Mouse (Mus musculus) heart, embryonic 14.5 days (tissue): ENCODE results near the gene Olfr1196. TPM values are rescaled to one million over a fixed set of nuclear protein-coding genes. Genes with fewer than 3 reads are reported as not detected.
"Not testable (repeated sequence)": the region's sequence is repeated elsewhere in the genome, so short reads cannot be mapped to it uniquely, and the experiment has no call there.

Experiments used
- ATAC-seq: fragments of 200-750 bp; cut with Nextera tagmentation; 2 replicates; pipeline ENCODE4 v1.8.0; 2017; ENCODE audit warnings: low read depth, moderate TSS enrichment; ENCODE audit not compliant: insufficient number of reproducible peaks, insufficient read depth, low FRiP score
- H3K27ac ChIP-seq, 2 experiments: fragments of 200-500 bp in 1 of 2; fragments of 300-500 bp in 1 of 2; sonication (generic) in 1 of 2; replicated peaks in 1 of 2; 2 replicates each; pipeline ENCODE4 v1.5.1; 2012 to 2014; ENCODE audit warnings: low read depth in 2 of 2, low read length in 2 of 2, control low read depth in 1 of 2, mild to moderate bottlenecking in 1 of 2, mixed read lengths in 1 of 2; ENCODE audit not compliant: control insufficient read depth in 1 of 2, insufficient read depth in 1 of 2
- H3K27me3 ChIP-seq: fragments of 300-500 bp; sonication (generic); 2 replicates; pipeline ENCODE4 v1.6.1; 2014; ENCODE audit warnings: mild to moderate bottlenecking, low read length, control low read depth; ENCODE audit not compliant: control insufficient read depth, insufficient read depth
- H3K36me3 ChIP-seq: fragments of 300-500 bp; sonication (generic); 2 replicates; pipeline ENCODE4 v1.6.1; 2014; ENCODE audit warnings: mild to moderate bottlenecking, control low read depth, low read length, mixed read lengths; ENCODE audit not compliant: control insufficient read depth, insufficient read depth
- H3K4me1 ChIP-seq, 2 experiments: fragments of 200-500 bp in 1 of 2; fragments of 300-500 bp in 1 of 2; sonication (generic) in 1 of 2; 2 replicates each; pipeline ENCODE4 v1.6.1; 2012 to 2014; ENCODE audit warnings: low read length in 2 of 2, control low read depth in 1 of 2, mixed read lengths in 1 of 2; ENCODE audit not compliant: control insufficient read depth in 2 of 2, insufficient read depth in 2 of 2
- H3K4me2 ChIP-seq: fragments of 300-500 bp; sonication (generic); 2 replicates; pipeline ENCODE4 v1.6.1; 2014; ENCODE audit warnings: mild to moderate bottlenecking, low read length
- H3K4me3 ChIP-seq, 2 experiments: fragments of 200-500 bp in 1 of 2; fragments of 300-500 bp in 1 of 2; sonication (generic) in 1 of 2; 2 replicates each; pipeline ENCODE4 v1.5.1; 2012 to 2014; ENCODE audit warnings: low read length in 2 of 2, mild to moderate bottlenecking in 2 of 2, control low read depth in 1 of 2, low read depth in 1 of 2, moderate library complexity in 1 of 2; ENCODE audit not compliant: control insufficient read depth in 1 of 2, insufficient read depth in 1 of 2
- H3K9ac ChIP-seq: fragments of 300-500 bp; sonication (generic); 2 replicates; pipeline ENCODE4 v1.6.1; 2014; ENCODE audit warnings: mild to moderate bottlenecking, low read length
- H3K9me3 ChIP-seq: fragments of 300-500 bp; sonication (generic); 2 replicates; pipeline ENCODE4 v1.6.1; 2016; ENCODE audit warnings: low read length, control low read depth; ENCODE audit not compliant: control insufficient read depth
- WGBS: fragments of 180-500 bp; shearing (Covaris S2); extraction: QIAGEN DNeasy Blood & Tissue Kit; methylation state at CpG from one replicate; pipeline ENCODE4 v1.1.7; 2014; 5-methylcytosine and 5-hydroxymethylcytosine counted together
- polyA plus RNA-seq: library from polyadenylated mRNA; unstranded; fragments of >200 nt; fragmentation: Nextera tagmentation; extraction: Ambion mirVana; gene quantifications from 2 replicates; pipeline ENCODE4 v1.2.1, GENCODE M21; 2014

The Olfr1196 gene
- polyA plus RNA-seq: not detected in 2 replicates

DNA sequence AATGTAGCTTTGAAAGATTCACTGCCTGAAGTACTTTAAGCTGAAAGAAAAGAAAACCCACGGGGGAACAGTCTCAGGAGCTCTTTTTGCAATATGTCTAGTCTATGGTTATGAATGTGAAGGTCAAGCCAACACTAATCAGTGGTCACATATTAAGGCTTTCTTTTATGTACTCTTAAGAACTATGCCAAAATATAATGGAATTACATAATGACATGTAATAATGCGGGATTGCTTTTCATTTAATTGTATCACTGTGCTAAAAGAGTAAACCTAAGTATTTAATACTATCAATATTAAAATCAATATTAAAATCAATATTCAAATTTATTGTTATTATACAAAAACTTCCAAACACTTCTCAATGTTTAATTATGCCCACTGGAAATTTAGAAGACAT lies at the start of gene Olfr1196:
Gene Olfr1196, minus strand, starts transcription at position 101 of the 400 bp plus-strand sequence.
- Histone ChIP-seq H3K36me3 (no peaks in the 10 kb centered on the region), H3K4me2 (no peak within 1 kb of the TSS), H3K27me3 (no peaks in the 10 kb centered on the region), H3K9ac (no peak within 1 kb of the TSS), H3K27ac (no peak within 1 kb of the TSS), H3K4me3 (no peak within 1 kb of the TSS), H3K4me1 (no peaks in the 10 kb centered on the region), H3K9me3 (no peaks in the 10 kb centered on the region)
- no peak for ATAC-seq
- 75% methylated on average over 2 of the region's 2 CpGs for WGBS

DNA sequence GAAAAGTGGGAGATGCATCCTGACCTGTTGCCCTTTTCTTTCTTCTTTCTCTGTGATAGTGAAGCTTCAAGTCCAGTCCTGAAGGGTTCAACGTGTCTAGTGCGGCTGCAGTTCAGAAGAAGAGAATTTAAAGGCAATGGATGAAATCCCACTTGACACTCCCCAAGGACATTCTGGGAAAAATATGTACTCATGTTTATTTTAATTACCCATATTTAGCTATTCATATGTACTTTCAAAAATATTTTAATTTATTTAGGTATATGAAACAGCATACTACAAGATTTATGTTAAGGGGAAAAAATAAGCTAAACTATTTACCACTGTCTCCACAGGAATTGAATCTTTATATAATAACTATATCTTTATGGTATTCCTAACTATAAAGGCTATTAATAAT lies 46.9 kb upstream of the Olfr1196 start, which contains the start of gene Olfr1198:
Gene Olfr1198, minus strand, starts transcription at position 101 of the 400 bp plus-strand sequence.
- no peaks in the 10 kb centered on the region for H3K27me3 ChIP-seq
- no peaks in the 10 kb centered on the region for H3K36me3 ChIP-seq
- H3K4me1 ChIP-seq: no peaks in the 10 kb centered on the region
- no peak within 1 kb of the TSS for H3K4me2 ChIP-seq
- WGBS: 74% methylated on average over 2 of the region's 2 CpGs
- no peak within 1 kb of the TSS for H3K4me3 ChIP-seq
- ATAC-seq: no peak
- H3K9me3 ChIP-seq: no peaks in the 10 kb centered on the region
- H3K27ac ChIP-seq: no peak within 1 kb of the TSS
- H3K9ac ChIP-seq: no peak within 1 kb of the TSS

DNA sequence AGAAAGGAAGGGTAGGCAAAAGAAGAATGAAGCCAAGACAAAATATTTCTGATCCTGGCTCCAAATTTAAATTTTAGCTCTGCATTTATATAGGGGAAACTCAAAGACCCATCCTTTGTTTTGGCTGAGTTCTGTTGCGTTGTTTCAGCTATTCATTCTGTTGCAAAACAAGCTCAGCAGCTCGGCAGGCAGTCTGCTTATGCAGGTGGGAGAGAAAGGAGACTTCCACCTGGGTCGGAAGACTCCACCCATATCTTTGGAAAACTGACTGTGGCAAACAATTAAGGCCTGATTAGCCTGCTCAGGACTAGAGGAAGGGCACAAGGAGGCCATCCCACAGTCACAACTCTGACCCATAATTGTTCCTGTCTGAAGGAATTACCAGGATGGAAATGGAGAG lies 39.0 kb upstream of the Olfr1196 start:
- 62% methylated on average over 3 of the region's 3 CpGs for WGBS
- H3K36me3 ChIP-seq: no peaks in the 10 kb centered on the region
- ATAC-seq: no peak

DNA sequence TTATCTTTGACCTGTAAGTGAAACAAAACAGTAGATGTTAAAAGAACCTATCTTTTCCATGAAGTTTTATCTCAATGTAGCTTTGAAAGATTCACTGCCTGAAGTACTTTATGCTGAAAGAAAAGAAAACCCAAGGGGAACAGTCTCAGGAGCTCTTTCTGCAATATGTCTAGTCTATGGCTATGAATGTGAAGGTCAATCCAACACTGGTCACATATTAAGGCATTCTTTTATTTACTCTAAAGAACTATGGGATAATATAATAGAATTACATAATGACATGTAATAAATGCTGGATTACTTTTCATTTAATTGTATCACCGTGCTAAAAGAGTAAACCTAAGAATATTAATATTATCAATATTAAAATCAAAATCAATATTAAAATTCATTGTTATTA lies 27.9 kb upstream of the Olfr1196 start, which contains the start of gene Olfr1197:
Gene Olfr1197, minus strand, starts transcription at position 101 of the 400 bp plus-strand sequence.
- Histone ChIP-seq H3K4me3 (no peak within 1 kb of the TSS), H3K4me1 (no peaks in the 10 kb centered on the region), H3K4me2 (no peak within 1 kb of the TSS), H3K27ac (no peak within 1 kb of the TSS), H3K9me3 (no peaks in the 10 kb centered on the region), H3K27me3 (no peaks in the 10 kb centered on the region), H3K9ac (no peak within 1 kb of the TSS), H3K36me3 (no peaks in the 10 kb centered on the region)
- 75% methylated on average over 1 of the region's 1 CpGs for WGBS
- no peak for ATAC-seq

More for the DNA sequence above, 39.0 kb upstream of the Olfr1196 start:
- H3K4me3 ChIP-seq: no peak overlapping the region
- no peak overlapping the region for H3K27ac ChIP-seq
- H3K9ac ChIP-seq: no peak overlapping the region
- no peaks in the 10 kb centered on the region for H3K4me1 ChIP-seq
- H3K9me3 ChIP-seq: no peaks in the 10 kb centered on the region
- no peak overlapping the region for H3K4me2 ChIP-seq
- no peaks in the 10 kb centered on the region for H3K27me3 ChIP-seq

DNA sequence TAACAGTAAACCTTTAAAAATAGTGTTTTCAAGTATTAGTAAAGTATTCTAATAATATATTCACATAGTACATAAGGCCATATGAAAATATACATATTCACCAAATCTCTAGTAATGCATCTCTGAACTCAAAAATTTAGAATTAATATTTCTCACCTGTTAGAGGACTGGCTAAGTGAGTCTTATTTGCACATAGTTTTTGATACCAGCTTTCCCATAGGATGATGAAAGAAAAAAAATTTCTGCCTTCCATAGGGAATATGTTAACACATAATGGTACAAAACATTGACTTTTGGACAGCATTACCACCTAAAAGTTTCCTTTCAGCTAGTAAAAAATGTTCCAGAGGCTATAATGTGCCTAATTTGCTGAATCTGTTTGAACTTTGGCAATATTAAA lies 15.3 kb downstream of the Olfr1196 start, which contains the start of gene Olfr1195:
Gene Olfr1195, minus strand, starts transcription at position 101 of the 400 bp plus-strand sequence.
- no peaks in the 10 kb centered on the region for H3K4me1 ChIP-seq
- no peaks in the 10 kb centered on the region for H3K27me3 ChIP-seq
- no peak within 1 kb of the TSS for H3K4me2 ChIP-seq
- H3K9me3 ChIP-seq: no peaks in the 10 kb centered on the region
- no peak within 1 kb of the TSS for H3K27ac ChIP-seq
- no peaks in the 10 kb centered on the region for H3K36me3 ChIP-seq
- ATAC-seq: no peak
- H3K4me3 ChIP-seq: no peak within 1 kb of the TSS
- no peak within 1 kb of the TSS for H3K9ac ChIP-seq

DNA sequence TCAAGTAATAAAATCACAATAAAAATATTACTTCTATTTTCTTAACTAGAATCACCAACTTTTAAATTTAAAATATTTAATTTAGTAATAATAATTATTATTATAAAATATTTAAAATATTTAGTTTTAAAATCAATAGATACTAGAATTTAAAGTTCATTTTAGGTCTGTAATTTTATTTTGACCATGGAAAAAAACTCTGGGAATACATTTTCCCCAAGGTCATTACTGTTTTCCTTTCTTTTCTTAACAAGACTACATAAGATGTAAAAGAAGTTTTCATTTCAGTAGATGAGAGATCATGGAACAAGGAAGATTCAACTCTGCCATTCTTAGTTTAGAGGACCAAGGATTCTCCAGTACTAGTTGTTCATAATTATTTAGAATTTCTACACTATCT lies 29.1 kb downstream of the Olfr1196 start, which contains the start of gene Olfr1193:
Gene Olfr1193, plus strand, starts transcription at position 301 of the 400 bp plus-strand sequence.
- H3K4me1 ChIP-seq, H3K27ac ChIP-seq, H3K9me3 ChIP-seq, ATAC-seq, H3K27me3 ChIP-seq, H3K4me2 ChIP-seq, H3K4me3 ChIP-seq, H3K36me3 ChIP-seq, H3K9ac ChIP-seq: not testable (repeated sequence)

DNA sequence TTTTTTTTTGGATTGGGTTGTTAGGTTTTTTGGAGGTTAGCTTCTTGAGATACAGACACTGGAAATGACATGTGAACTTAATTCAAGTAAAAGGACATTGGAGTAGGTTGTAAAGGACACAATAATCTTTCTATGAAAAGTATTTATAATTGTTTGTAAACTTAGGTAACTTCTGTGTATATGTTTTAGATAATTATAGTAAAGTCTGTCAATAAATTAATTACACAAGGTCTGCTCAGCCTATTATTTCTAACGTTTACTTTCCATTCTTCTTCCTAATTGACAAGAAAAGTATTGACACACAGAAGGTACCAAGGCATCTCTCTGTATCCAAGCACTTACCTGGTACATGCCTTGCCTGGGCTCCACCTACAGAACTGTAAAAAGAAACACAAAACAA lies 56.2 kb downstream of the Olfr1196 start, which contains the start of gene Olfr1192-ps1:
Gene Olfr1192-ps1, plus strand, starts transcription at position 301 of the 400 bp plus-strand sequence.
- no peaks in the 10 kb centered on the region for H3K27me3 ChIP-seq

More for the DNA sequence above, 56.2 kb downstream of the Olfr1196 start, which contains the start of gene Olfr1192-ps1:
- ATAC-seq: no peak
- no peak within 1 kb of the TSS for H3K4me2 ChIP-seq
- H3K9ac ChIP-seq: no peak within 1 kb of the TSS
- no peaks in the 10 kb centered on the region for H3K36me3 ChIP-seq
- no peaks in the 10 kb centered on the region for H3K4me1 ChIP-seq
- 21% methylated on average over 1 of the region's 1 CpGs for WGBS
- H3K4me3 ChIP-seq: no peak within 1 kb of the TSS
- H3K27ac ChIP-seq: no peak within 1 kb of the TSS
- H3K9me3 ChIP-seq: no peaks in the 10 kb centered on the region
